ENCODE assay signal across 27 mouse cellular contexts in genomic region chr12:89016436-89016835, GRCm38 (mm10).
DNase-seq lines count a peak whose midpoint lies in the region; ATAC-seq and TF ChIP-seq lines count a peak whose summit lies in the region.
"Had no signal": no experiment of that assay in that cellular context is flagged by ENCODE, and none has a peak within 500 bp of the region (broad histone marks: within the 10 kb centered on the region; RNA-seq: fewer than 3 reads in every experiment).

No protein-coding gene starts in this region.

- DNase-seq in frontal cortex, postnatal 25 days (ENCODE audit: low spot score in 2 of 2), result no peak
- DNase-seq in midbrain, embryonic 11.5 days (ENCODE audit: low spot score, missing footprints), result peak; percentile 21
- peak; percentile 59 for DNase-seq in brain, adult 2 months (ENCODE audit: low read depth, low spot score)
- peak; percentile 3 for DNase-seq in forelimb bud, embryonic 11.5 days (ENCODE audit: low read depth, low spot score)
- no peak for DNase-seq in heart, adult 2 months
- DNase-seq: adrenal gland, postnatal 14 days; cerebellum, adult 2 months; cerebellum, postnatal 36 days; gastrocnemius, postnatal 25 days; heart, adult 11 months; heart, postnatal 36 days; kidney, adult 18-20 months; kidney, postnatal 4 days; lung, embryonic 14.5 days; lung, postnatal 14 days; right cerebral cortex, adult 18-20 months; thymus, postnatal 14 days had no signal

- no peaks in the 10 kb centered on the region for H3K9me3 ChIP-seq in midbrain, embryonic 11.5 days (ENCODE audit: control insufficient read depth, low read length)
- no peaks in the 10 kb centered on the region for H3K9me3 ChIP-seq in midbrain, embryonic 16.5 days (replicated peaks; ENCODE audit: control insufficient read depth, low read length, poor library complexity, severe bottlenecking)
- H3K9me3 ChIP-seq: limb, embryonic 13.5 days; liver, embryonic 15.5 days; neural tube, embryonic 15.5 days had no signal

- no peak for TF ChIP-seq POLR2A in heart, adult 2 months (IDR thresholded peaks at IDR 0.05; ENCODE audit: insufficient read depth, low read depth, low read length)

- no peaks in the 10 kb centered on the region for H3K27me3 ChIP-seq in midbrain, embryonic 11.5 days (ENCODE audit: control insufficient read depth, insufficient read depth, low read length)
- H3K27me3 ChIP-seq in midbrain, embryonic 16.5 days (ENCODE audit: control insufficient read depth, insufficient read depth, low read depth, low read length), result no peaks in the 10 kb centered on the region
- no peaks in the 10 kb centered on the region for H3K27me3 ChIP-seq in heart, adult 2 months (ENCODE audit: control insufficient read depth, insufficient read depth, low read length)
- H3K27me3 ChIP-seq: limb, embryonic 13.5 days; liver, embryonic 15.5 days; neural tube, embryonic 15.5 days had no signal

- 71% methylated on average over 1 of the region's 1 CpGs for WGBS in midbrain, embryonic 11.5 days
- 58% methylated on average over 1 of the region's 1 CpGs for WGBS in midbrain, embryonic 16.5 days
- 76% methylated on average over 1 of the region's 1 CpGs for WGBS in heart, adult 2 months

- intact Hi-C loops in heart, adult 2 months (cut with DNase I), result no loop called here

- no peaks in the 10 kb centered on the region for H3K4me1 ChIP-seq in midbrain, embryonic 11.5 days (ENCODE audit: control insufficient read depth, insufficient read depth, low read length)
- H3K4me1 ChIP-seq in midbrain, embryonic 16.5 days (ENCODE audit: control insufficient read depth, insufficient read depth, low read length), result peaks cover 3% of the 10 kb centered on the region; the same call in 1 of the 2 replicates
- no peaks in the 10 kb centered on the region for H3K4me1 ChIP-seq in heart, adult 2 months (ENCODE audit: control insufficient read depth, insufficient read depth, low read length)
- H3K4me1 ChIP-seq: limb, embryonic 13.5 days; liver, embryonic 15.5 days had no signal

- H3K4me2 ChIP-seq in midbrain, embryonic 11.5 days, result no peak overlapping the region
- H3K4me2 ChIP-seq in midbrain, embryonic 16.5 days (ENCODE audit: low read length), result no peak overlapping the region
- H3K4me2 ChIP-seq: heart, embryonic 11.5 days; hindbrain, embryonic 14.5 days; limb, embryonic 13.5 days; liver, embryonic 15.5 days; lung, embryonic 14.5 days; neural tube, embryonic 15.5 days had no signal

- H3K79me2 ChIP-seq in heart, adult 2 months (replicated peaks; ENCODE audit: control insufficient read depth, insufficient read depth, low read length), result no peaks in the 10 kb centered on the region

- H3K27ac ChIP-seq in midbrain, embryonic 11.5 days (ENCODE audit: low read depth, low read length), result no peak overlapping the region
- H3K27ac ChIP-seq in midbrain, embryonic 16.5 days (ENCODE audit: low read length), result no peak overlapping the region
- no peak overlapping the region for H3K27ac ChIP-seq in heart, adult 2 months
- H3K27ac ChIP-seq: hindbrain, embryonic 14.5 days; kidney, postnatal 0 days; limb, embryonic 13.5 days; liver, embryonic 15.5 days; neural tube, embryonic 15.5 days had no signal

- no peak overlapping the region for H3K9ac ChIP-seq in midbrain, embryonic 11.5 days (ENCODE audit: low read length)
- no peak overlapping the region for H3K9ac ChIP-seq in midbrain, embryonic 16.5 days (ENCODE audit: low read depth, low read length)
- no peak overlapping the region for H3K9ac ChIP-seq in heart, adult 2 months (ENCODE audit: low read depth, low read length)
- H3K9ac ChIP-seq: hindbrain, embryonic 14.5 days; limb, embryonic 13.5 days; liver, embryonic 15.5 days; lung, embryonic 14.5 days; neural tube, embryonic 15.5 days had no signal

- no peak for TF ChIP-seq EP300 in heart, adult 2 months (IDR thresholded peaks at IDR 0.05; ENCODE audit: insufficient read depth, low read depth, low read length)

- no peak overlapping the region for H3K4me3 ChIP-seq in midbrain, embryonic 11.5 days (ENCODE audit: low read depth, low read length)
- no peak overlapping the region for H3K4me3 ChIP-seq in midbrain, embryonic 16.5 days (ENCODE audit: low read depth, low read length)
- no peak overlapping the region for H3K4me3 ChIP-seq in heart, adult 2 months
- H3K4me3 ChIP-seq: limb, embryonic 13.5 days; liver, embryonic 15.5 days; neural tube, embryonic 15.5 days had no signal

- no peak for TF ChIP-seq CTCF in heart, adult 2 months (IDR thresholded peaks at IDR 0.05)

- ATAC-seq in frontal cortex, adult (ENCODE audit: low TSS enrichment), result peak; percentile 68
- 0 out of 2 replicates have a peak, but pooled peaks have one; percentile 16 for ATAC-seq in midbrain, embryonic 11.5 days (ENCODE audit: low FRiP score)
- ATAC-seq in midbrain, embryonic 16.5 days, result no peak
- ATAC-seq: CD4-positive, CD25-positive, alpha-beta regulatory T cell, adult 4 months; forebrain, embryonic 14.5 days had no signal

- no peaks in the 10 kb centered on the region for H3K36me3 ChIP-seq in midbrain, embryonic 11.5 days (ENCODE audit: control insufficient read depth, insufficient read depth, low read length)
- H3K36me3 ChIP-seq in midbrain, embryonic 16.5 days (ENCODE audit: control insufficient read depth, insufficient read depth, low read length), result no peaks in the 10 kb centered on the region
- H3K36me3 ChIP-seq in heart, adult 2 months (ENCODE audit: control insufficient read depth, insufficient read depth, low read length), result no peaks in the 10 kb centered on the region
- H3K36me3 ChIP-seq: limb, embryonic 13.5 days; liver, embryonic 15.5 days; neural tube, embryonic 15.5 days had no signal

Comparison
In these comparisons a context has a peak if more than half of its experiments do, and no peak if none do; other contexts are left out.
1. DNase-seq: peak in midbrain, embryonic 11.5 days (single experiment), brain, adult 2 months (single experiment) and forelimb bud, embryonic 11.5 days (single experiment); none in frontal cortex, postnatal 25 days (0 of 2) and heart, adult 2 months (0 of 2).